ENCODE assay signal across 8 mouse cellular contexts in genomic region chr5:118773866-118774265, GRCm38 (mm10).
DNase-seq lines count a peak whose midpoint lies in the region; ATAC-seq and TF ChIP-seq lines count a peak whose summit lies in the region.

No protein-coding gene starts in this region.

- no peak for TF ChIP-seq EP300 in liver, postnatal 0 days (IDR thresholded peaks at IDR 0.05; ENCODE audit: low read depth)

- H3K4me1 ChIP-seq in liver, postnatal 0 days (ENCODE audit: insufficient read depth), result no peaks in the 10 kb centered on the region
- H3K4me1 ChIP-seq in liver, embryonic 12.5 days, result no peaks in the 10 kb centered on the region
- no peaks in the 10 kb centered on the region for H3K4me1 ChIP-seq in embryonic facial prominence, embryonic 15.5 days

- no peaks in the 10 kb centered on the region for H3K9me3 ChIP-seq in liver, postnatal 0 days (ENCODE audit: low read length)
- no peaks in the 10 kb centered on the region for H3K9me3 ChIP-seq in liver, embryonic 12.5 days (replicated peaks)
- no peaks in the 10 kb centered on the region for H3K9me3 ChIP-seq in embryonic facial prominence, embryonic 15.5 days (replicated peaks)

- ATAC-seq in liver, postnatal 0 days, result no peak
- ATAC-seq in liver, embryonic 12.5 days, result no peak
- no peak for ATAC-seq in Patski
- peak; percentile 46; the same call in 1 of the 2 replicates for ATAC-seq in embryonic facial prominence, embryonic 15.5 days (ENCODE audit: insufficient number of reproducible peaks, low FRiP score, low TSS enrichment, low read depth)

- DNase-seq in gastrocnemius, adult 18-20 months (ENCODE audit: low spot score), result peak; percentile 39
- no peak for DNase-seq in gastrocnemius, postnatal 14 days
- no peak for DNase-seq in liver, postnatal 0 days
- no peak for DNase-seq in Patski (ENCODE audit: low read depth, low spot score)
- peak; percentile 79 for DNase-seq in mesoderm, embryonic 11.5 days (ENCODE audit: low read depth, low spot score)
- DNase-seq in yolk sac, embryonic 10.5 days (ENCODE audit: low spot score), result no peak

- 33% methylated on average over 3 of the region's 3 CpGs for WGBS in liver, postnatal 0 days (ENCODE audit: insufficient replicate concordance)
- 35% methylated on average over 3 of the region's 3 CpGs for WGBS in liver, embryonic 12.5 days (ENCODE audit: insufficient replicate concordance)
- 21% methylated on average over 3 of the region's 3 CpGs for WGBS in embryonic facial prominence, embryonic 15.5 days

- in situ Hi-C loops in Patski (cut with MboI; ENCODE audit: low pct_unique_long_range_greater_than_20kb), result no loop called here

- TF ChIP-seq CTCF in liver, postnatal 0 days (IDR thresholded peaks at IDR 0.05; ENCODE audit: low read depth), result peak; percentile 67
- peak; percentile 79 for TF ChIP-seq CTCF in Patski (IDR thresholded peaks at IDR 0.05)

- H3K4me3 ChIP-seq in liver, postnatal 0 days (ENCODE audit: low read depth, low read length), result no peak overlapping the region
- H3K4me3 ChIP-seq in liver, embryonic 12.5 days, result no peak overlapping the region
- no peak overlapping the region for H3K4me3 ChIP-seq in embryonic facial prominence, embryonic 15.5 days (replicated peaks)

- H3K9ac ChIP-seq in liver, postnatal 0 days (replicated peaks), result no peak overlapping the region
- H3K9ac ChIP-seq in liver, embryonic 12.5 days, result no peak overlapping the region
- no peak overlapping the region for H3K9ac ChIP-seq in embryonic facial prominence, embryonic 15.5 days

- POLR2A ChIA-PET in Patski (lab: Charles Lee), result no interaction called here

- no peak overlapping the region for H3K4me2 ChIP-seq in liver, postnatal 0 days (ENCODE audit: low read depth, low read length)
- no peak overlapping the region for H3K4me2 ChIP-seq in liver, embryonic 12.5 days
- no peak overlapping the region for H3K4me2 ChIP-seq in embryonic facial prominence, embryonic 15.5 days (replicated peaks)

- no peak overlapping the region for H3K27ac ChIP-seq in liver, postnatal 0 days (ENCODE audit: low read depth)
- no peak overlapping the region for H3K27ac ChIP-seq in liver, embryonic 12.5 days
- no peak overlapping the region for H3K27ac ChIP-seq in embryonic facial prominence, embryonic 15.5 days (replicated peaks)

- no peaks in the 10 kb centered on the region for H3K36me3 ChIP-seq in liver, postnatal 0 days (replicated peaks; ENCODE audit: insufficient read depth, low read length)
- no peaks in the 10 kb centered on the region for H3K36me3 ChIP-seq in liver, embryonic 12.5 days
- no peaks in the 10 kb centered on the region for H3K36me3 ChIP-seq in embryonic facial prominence, embryonic 15.5 days

- H3K27me3 ChIP-seq in liver, postnatal 0 days (ENCODE audit: insufficient read depth, low read length), result no peaks in the 10 kb centered on the region
- peaks cover 7% of the 10 kb centered on the region; the same call in 1 of the 2 replicates for H3K27me3 ChIP-seq in liver, embryonic 12.5 days (replicated peaks)
- H3K27me3 ChIP-seq in Patski, result peaks cover 8% of the 10 kb centered on the region
- H3K27me3 ChIP-seq in embryonic facial prominence, embryonic 15.5 days, result peaks cover 5% of the 10 kb centered on the region; the same call in 1 of the 2 replicates

- intact Hi-C loops in gastrocnemius, postnatal 14 days (cut with DNase I; ENCODE audit: low total_unique reads), result loop anchor here (5.0 kb wide), 1 partner anchor 918 kb away; no protein-coding TSS in a partner anchor

- CTCF ChIA-PET in Patski (lab: Charles Lee), result interaction anchor here (1.8 kb wide), 1 partner anchor 918 kb away, joined by 6 read pairs; no protein-coding TSS in a partner anchor

Comparison
In these comparisons a context has a peak if more than half of its experiments do, and no peak if none do; other contexts are left out.
1. DNase-seq: peak in gastrocnemius, adult 18-20 months (single experiment) and mesoderm, embryonic 11.5 days (single experiment); none in gastrocnemius, postnatal 14 days (single experiment), liver, postnatal 0 days (single experiment), Patski (single experiment) and yolk sac, embryonic 10.5 days (single experiment).